Mouse (Mus musculus) ES-CJ7 (cell line): ENCODE results near the gene Spata20.
A peak's percentile ranks its signal among the peaks of the same experiment; 100 is the strongest.

Experiments used
- DNase-seq: peaks from one replicate; pipeline ENCODE4 v3.0.0; 2011; ENCODE audit warnings: low read depth, low spot score

Gene Spata20

DNA sequence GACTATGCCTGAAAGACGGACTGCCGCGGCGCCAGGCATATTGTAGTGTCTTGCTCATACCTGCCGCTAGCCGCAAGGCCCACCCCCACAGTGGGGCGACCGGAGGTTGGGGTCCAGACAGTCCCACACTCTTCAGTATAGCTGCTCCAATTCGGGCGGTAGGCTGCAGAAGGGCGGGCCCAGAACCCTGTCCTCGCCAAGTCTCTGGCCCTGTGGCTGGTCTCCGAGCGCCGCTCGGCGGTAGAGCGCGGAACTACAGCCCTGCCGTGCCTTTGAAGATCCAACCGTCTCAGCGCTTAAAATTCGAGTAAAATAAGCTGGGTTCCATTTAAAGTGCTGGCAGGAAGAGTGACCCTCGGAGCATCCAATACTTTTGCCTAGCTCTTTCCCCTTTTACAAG is at the start of gene Spata20:
Gene Spata20 (minus strand): TSS at position 179 of the 400 bp plus-strand sequence.
- peak; percentile 65 for DNase-seq

DNA sequence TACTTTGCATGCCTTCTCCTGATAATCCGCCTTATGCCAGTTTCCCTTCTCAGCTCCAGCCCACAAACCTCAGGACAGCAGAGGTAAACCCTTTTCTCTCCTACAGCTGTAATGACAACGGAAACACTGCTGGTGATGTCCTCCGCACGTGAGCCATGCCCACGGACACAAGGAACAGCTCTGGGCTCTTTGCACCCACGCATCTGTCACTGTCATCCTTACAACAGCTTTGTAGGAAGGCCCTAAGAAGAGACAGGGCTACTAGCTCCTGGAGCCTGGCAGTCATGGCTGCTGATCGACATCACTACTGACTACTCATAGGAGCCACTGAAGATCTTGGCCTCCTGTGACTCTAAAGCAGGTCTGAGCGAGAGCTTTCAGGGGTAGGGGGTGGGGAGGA is 47.2 kb upstream of the Spata20 start:
- DNase-seq, result no peak

GRCm38 (mm10) chr11:94528879-94529278 is 42.9 kb upstream of the Spata20 start:
- no peak for DNase-seq

DNA sequence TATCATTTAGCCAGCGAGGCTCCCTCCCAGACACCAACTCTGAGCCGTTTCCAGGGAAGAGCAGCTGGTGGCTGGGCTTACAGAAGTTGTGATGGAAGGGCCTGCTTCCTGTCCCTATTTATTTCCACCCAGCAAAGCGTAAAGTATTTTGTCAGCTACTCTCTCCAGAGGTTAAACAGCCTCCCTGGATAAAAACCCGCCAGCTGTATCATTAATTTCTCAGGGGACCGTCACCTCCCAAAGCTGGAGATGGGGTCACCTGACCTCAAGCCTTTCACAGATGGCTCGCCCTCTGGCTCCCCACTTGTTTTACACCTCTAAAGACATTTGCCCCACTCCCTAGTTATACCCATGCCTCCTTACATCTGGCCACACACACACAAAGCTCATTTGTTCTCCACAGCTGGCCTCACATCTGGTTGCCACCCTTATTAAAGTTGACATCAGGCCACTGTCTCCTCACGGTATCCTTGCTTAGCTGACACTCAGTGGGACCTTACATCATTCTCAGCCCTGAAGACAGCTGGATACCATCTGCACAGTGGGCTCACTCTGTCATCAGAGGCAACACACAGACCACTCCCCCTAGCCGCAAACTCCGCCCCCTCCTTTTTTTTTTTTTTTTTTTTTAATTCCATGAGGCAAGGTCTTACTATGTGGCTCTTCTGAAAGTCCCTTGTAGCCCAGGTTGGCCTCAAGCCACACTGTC is 40.3 kb upstream of the Spata20 start:
- DNase-seq, result no peak

- DNase-seq, result peak; percentile 67
These were observed 35.4 kb upstream of the Spata20 start, which contains the start of gene Mycbpap for GRCm38 (mm10) chr11:94521219-94521843. Gene Mycbpap (minus strand): TSS chr11:94521742.

GRCm38 (mm10) chr11:94513452-94513851 is 27.5 kb upstream of the Spata20 start:
- no peak for DNase-seq

DNA sequence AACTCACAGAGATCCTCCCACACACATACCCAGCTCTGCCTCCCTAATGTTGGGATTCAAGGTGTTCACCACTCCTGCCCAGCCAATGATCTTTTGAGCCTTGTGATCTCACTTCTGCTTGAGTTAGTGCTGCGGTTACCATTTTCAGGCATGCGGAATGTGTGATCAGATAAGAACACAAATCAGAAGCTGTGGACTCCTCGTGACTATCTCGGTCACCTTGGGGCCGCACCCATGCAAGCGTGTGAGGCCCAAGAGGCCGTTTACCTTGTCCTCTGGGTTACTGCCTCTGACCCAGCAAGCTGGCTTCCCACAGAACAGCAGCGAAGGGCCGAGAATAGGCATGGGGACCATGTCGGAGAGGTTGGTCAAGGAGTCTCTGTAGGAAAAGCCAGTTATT is 23.0 kb upstream of the Spata20 start:
- DNase-seq, result no peak

DNA sequence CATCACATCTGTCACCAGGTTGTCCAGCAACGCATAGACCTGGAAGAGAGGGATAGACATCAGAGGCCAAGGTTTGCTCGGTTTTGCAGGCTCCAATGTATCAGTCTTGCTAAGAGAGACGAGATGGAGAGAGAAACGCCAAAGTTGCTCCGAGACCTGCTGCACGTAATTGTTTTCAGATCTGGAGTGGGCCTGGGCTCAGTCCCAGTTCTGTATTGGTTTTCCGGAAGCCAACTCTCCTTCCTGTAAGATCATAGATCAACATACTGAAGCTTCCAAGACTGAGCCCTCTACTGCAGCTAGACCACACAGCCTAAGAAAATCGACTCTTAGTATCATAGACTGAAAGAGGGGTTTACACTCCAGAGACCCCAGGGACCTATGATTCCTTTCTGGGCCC is 15.5 kb upstream of the Spata20 start:
- no peak for DNase-seq

- DNase-seq, result no peak
These were observed 14.4 kb upstream of the Spata20 start for GRCm38 (mm10) chr11:94500362-94500761.

- DNase-seq, result no peak
These were observed 13.7 kb upstream of the Spata20 start, which contains the start of gene Epn3 for GRCm38 (mm10) chr11:94499661-94500152. Gene Epn3 (minus strand): TSS chr11:94499974.

GRCm38 (mm10) chr11:94499035-94499434 is 13.1 kb upstream of the Spata20 start:
- no peak for DNase-seq

GRCm38 (mm10) chr11:94498093-94498996 is 12.4 kb upstream of the Spata20 start:
- no peak for DNase-seq

DNA sequence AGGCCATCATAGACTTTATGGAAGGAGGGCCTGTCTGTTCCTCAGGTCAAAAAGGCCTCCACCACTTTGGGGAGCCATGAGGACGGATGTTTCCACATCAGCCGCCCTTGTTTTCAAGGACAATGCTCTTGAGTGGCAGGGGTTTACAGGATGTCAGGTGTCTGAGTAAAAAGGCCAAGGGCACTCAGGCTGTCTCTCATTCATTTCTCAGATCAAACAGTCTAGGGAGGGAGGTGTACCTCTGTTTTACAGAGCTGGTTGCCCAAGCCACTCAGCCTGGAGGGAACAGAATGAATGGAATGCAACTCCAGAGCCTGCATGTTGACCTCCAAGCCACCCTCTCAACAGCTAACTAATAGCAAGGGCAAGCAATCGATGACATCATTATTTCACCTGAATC is 9.4 kb upstream of the Spata20 start:
- DNase-seq, result no peak

- no peak for DNase-seq
These were observed 5.7 kb upstream of the Spata20 start for GRCm38 (mm10) chr11:94491749-94492099.

DNA sequence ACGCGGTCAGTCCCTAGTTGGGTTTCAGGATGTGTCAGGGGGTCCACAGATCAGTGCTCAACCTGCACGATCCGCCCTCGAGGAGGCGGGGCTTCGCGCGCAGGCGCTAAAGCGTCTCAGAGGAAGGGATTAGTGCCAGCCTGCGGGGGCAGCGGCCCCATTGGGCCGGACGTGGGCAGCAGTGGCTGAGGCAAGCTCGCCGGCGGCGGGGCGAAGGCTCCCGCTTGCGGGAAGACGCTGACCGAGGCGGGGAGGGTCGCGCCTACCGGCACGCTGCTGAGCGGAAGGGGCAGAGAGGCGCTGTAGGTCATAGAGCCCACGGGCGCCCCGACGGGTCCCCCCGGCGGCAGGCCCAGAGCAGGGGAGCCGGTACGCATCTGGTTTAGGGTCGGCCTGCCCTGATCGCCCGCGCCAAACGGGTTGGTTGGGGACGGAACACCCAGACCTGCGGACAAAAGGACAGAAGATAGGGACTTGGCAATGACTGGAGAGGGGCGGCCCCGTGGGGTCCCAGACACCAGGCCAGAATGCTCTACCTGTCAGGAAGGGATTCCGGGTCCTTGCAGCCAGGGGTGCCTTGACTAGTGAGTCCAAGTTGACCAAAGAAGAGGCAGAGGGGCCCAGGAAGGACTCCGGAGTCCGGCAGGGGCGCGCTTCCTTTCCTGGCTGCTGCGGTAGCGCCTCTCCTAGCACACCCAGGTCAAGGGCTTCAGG is 5.2 kb upstream of the Spata20 start:
- peak; percentile 48 for DNase-seq

DNA sequence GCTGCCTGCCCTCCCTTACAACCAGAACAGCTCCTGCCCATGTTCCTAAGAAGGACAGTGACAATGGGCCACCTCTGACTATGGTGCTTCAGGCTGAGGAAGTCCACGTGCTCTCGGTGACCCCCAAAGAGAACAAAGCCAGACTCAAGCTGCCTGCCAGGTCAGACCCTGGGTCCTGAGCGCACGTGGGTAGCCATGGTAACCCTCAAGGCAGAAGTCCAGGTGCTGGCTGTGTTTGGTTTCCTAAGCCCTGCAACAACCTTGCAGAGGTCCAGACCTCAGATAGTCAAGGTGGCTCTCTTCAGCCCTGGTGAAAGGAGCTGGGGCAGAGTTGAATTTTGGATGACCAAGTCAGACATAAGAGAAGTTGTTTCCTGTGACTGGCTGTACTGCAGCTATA is 3.8 kb upstream of the Spata20 start:
- DNase-seq, result no peak

DNA sequence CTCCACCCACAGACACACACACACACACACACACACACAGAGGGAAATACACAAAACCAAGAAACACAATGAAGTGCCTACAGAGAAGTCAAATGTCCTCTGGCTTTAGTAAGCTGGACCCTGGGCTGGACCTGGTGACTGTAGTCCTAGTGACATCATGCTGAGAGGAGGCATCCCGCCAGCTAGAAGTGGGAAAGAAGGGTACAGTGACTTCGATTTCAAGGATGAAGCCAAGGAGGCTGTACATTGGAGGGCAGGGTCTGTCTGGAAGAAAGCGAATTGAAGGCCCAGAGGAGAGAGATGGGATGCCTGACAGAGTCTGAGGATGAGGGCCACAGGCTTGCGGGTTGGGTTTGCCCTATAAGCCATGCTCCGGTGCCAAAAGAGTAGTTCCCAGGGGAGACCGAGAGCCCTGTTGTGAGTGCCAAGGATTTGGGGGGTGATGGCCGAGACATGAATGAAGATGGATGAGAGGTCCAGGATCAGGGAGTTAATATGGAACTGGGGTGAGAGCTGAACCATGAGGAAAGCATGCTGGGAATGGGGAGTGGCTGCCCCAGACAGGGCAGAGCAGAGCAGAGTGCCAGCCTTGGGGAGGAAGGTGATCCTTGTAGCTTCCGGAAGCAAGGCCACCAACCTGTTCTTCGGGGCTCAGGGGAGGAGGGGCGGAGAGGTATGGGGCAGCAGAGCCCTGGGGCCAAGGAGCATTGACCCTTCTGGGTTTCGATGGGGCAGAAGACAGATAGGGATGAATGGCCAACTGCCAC is 3.0 kb upstream of the Spata20 start:
- no peak for DNase-seq

DNA sequence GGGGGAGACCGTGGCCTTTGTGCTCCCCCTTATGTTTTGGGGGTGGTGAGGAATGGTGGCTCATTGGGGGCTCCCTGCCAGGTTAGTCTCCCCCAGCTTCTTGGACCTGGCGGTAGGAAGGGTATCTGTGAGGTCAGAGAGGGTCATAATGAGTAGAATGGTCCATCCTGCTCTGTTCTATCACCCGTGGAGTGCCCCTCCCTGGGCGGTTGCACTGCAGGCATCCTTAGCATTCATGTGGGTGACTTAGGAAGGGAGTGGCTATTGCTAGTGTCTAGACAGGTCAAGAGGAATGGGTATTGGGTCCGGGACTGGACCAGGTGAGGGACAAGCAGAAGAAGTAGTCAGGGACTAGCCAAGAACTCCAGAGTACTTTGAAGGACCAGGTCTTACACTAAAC is 756 bp downstream of the Spata20 start:
- DNase-seq, result no peak

DNA sequence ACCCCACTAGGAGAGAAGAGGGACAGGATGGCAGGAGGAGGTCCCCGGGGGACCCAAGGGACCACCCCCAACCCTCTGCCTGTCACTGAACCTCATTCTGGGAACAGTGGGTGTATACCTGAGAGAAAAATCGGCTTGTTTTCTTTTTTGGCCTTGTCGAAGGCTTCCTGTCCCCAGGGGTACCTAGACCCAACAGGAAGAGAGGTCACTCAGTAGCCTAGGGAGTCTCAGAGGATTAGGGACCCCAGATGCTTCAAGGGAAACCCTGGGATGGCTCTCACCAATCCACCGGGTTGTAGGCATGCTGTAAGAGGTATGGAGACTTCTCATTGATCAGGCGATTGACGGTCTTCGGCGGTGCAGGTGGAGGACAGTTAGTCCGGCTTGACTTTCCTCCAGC is 1.3 kb downstream of the Spata20 start:
- no peak for DNase-seq

DNA sequence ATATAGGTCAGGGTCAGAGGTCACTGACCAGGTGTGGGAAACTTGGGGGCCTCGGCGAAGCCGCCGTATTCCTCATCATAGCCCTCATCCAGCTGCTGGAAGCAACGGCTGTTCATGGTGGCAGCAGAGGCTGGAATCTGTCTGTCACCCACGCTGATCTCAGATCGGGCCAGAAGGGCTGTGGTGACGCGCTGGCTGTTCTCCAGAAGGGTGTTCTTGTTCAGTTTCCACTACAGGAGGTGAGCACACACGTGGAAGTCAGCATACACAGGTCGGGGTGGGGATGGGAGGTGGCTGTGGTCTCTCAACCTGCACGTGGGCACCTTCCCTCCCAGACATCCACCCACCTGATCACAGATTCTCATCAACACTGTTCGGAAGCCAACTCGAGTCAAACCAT is 2.1 kb downstream of the Spata20 start:
- DNase-seq, result no peak

- no peak for DNase-seq
These were observed 2.5 kb downstream of the Spata20 start for GRCm38 (mm10) chr11:94483436-94483835.
